Comparison of ENCODE assay signal across 21 mouse cellular contexts in genomic region chr4:41547086-41547485, GRCm38 (mm10). TPM values are rescaled to one million over a fixed set of nuclear protein-coding genes. Genes with fewer than 3 reads are reported as not detected.
A peak's percentile ranks its signal among the peaks of the same experiment; 100 is the strongest.
DNase-seq lines count a peak whose midpoint lies in the region; ATAC-seq lines count a peak whose summit lies in the region.
"Had no signal": no experiment of that assay in that cellular context is flagged by ENCODE, and none has a peak within 500 bp of the region (broad histone marks: within the 10 kb centered on the region; RNA-seq: fewer than 3 reads in every experiment).

No protein-coding gene starts in this region.

- intact Hi-C loops in left cerebral cortex, postnatal 4 days (cut with DNase I) = no loop called here

- H3K9ac ChIP-seq in heart, embryonic 12.5 days = no peak overlapping the region
- H3K9ac ChIP-seq: forebrain, embryonic 13.5 days; forebrain, postnatal 0 days; hindbrain, embryonic 13.5 days; kidney, embryonic 15.5 days had no signal

- no peaks in the 10 kb centered on the region for H3K4me1 ChIP-seq in heart, embryonic 12.5 days (replicated peaks)
- H3K4me1 ChIP-seq: kidney, embryonic 15.5 days had no signal

- H3K27me3 ChIP-seq in heart, embryonic 12.5 days (replicated peaks) = no peaks in the 10 kb centered on the region
- H3K27me3 ChIP-seq: forebrain, embryonic 13.5 days; hindbrain, embryonic 13.5 days had no signal

- H3K4me3 ChIP-seq in heart, embryonic 12.5 days = no peak overlapping the region
- H3K4me3 ChIP-seq: embryonic facial prominence, embryonic 10.5 days; forebrain, embryonic 13.5 days; hindbrain, embryonic 13.5 days; kidney, embryonic 15.5 days had no signal

- H3K36me3 ChIP-seq in heart, embryonic 12.5 days = no peaks in the 10 kb centered on the region
- H3K36me3 ChIP-seq: embryonic facial prominence, embryonic 10.5 days; hindbrain, embryonic 13.5 days; kidney, embryonic 15.5 days had no signal

- no peaks in the 10 kb centered on the region for H3K9me3 ChIP-seq in heart, embryonic 12.5 days (replicated peaks)
- H3K9me3 ChIP-seq: embryonic facial prominence, embryonic 10.5 days; hindbrain, embryonic 13.5 days; kidney, embryonic 15.5 days had no signal

- H3K27ac ChIP-seq in heart, embryonic 12.5 days (ENCODE audit: poor library complexity, severe bottlenecking) = no peak overlapping the region
- H3K27ac ChIP-seq: embryonic facial prominence, embryonic 10.5 days; forebrain, embryonic 13.5 days; hindbrain, embryonic 13.5 days; kidney, embryonic 15.5 days had no signal

- DNase-seq in cerebellum, postnatal 10 days = peak; percentile 62 to 69
- peak; percentile 82 for DNase-seq in heart, adult 11 months
- peak; percentile 20 for DNase-seq in left cerebral cortex, postnatal 4 days
- no peak for DNase-seq in left cerebral cortex, adult 8-10 months (ENCODE audit: low spot score in 2 of 2)
- DNase-seq: adrenal gland, adult 2 months; adrenal gland, postnatal 25 days; forebrain, postnatal 0 days; gastrocnemius, postnatal 25 days; heart, adult 18-20 months; kidney, adult 2 months had no signal

- 59% methylated on average over 1 of the region's 1 CpGs for WGBS in heart, embryonic 12.5 days

- ATAC-seq in cerebellum, adult (ENCODE audit: insufficient number of reproducible peaks, low FRiP score, low TSS enrichment) = no peak
- ATAC-seq in heart, embryonic 12.5 days (ENCODE audit: insufficient number of reproducible peaks, low FRiP score) = no peak
- ATAC-seq: forebrain, embryonic 13.5 days; intestine, embryonic 16.5 days had no signal

- no peak overlapping the region for H3K4me2 ChIP-seq in heart, embryonic 12.5 days
- H3K4me2 ChIP-seq: forebrain, embryonic 13.5 days; heart, embryonic 11.5 days; hindbrain, embryonic 13.5 days; kidney, embryonic 15.5 days had no signal

RNA-seq across cellular contexts. Expression of gene Fam219a, which starts 22.3 kb away (rescaled TPM):
- polyA plus RNA-seq in heart, embryonic 12.5 days (2016; fragmentation: Nextera tagmentation; extraction: Ambion mirVana) = 2.2 and 2.6 TPM in 2 replicates
- total RNA-seq in left cerebral cortex, postnatal 4 days (2021) = 100 to 1,000 TPM; 146 to 159 TPM
- total RNA-seq in left cerebral cortex, adult 8-10 months (2022) = 100 to 1,000 TPM; 201 to 205 (median 202) TPM

RNA-seq across cellular contexts. Expression of gene Dnaic1, which starts 22.5 kb away (rescaled TPM):
- polyA plus RNA-seq in heart, embryonic 12.5 days (2016; fragmentation: Nextera tagmentation; extraction: Ambion mirVana) = 1.4 and 2.1 TPM in 2 replicates
- total RNA-seq in left cerebral cortex, postnatal 4 days (2021) = 1 to 10 TPM; 2.1 to 3.7 TPM
- 10 to 100 TPM in 1 of 4 experiments, 1 to 10 TPM in 3; 7.7 to 11.7 (median 9.6) TPM for total RNA-seq in left cerebral cortex, adult 8-10 months (2022)

RNA-seq across cellular contexts. Expression of gene 1110017D15Rik, which starts 30.0 kb away (rescaled TPM):
- not detected in 2 replicates for polyA plus RNA-seq in heart, embryonic 12.5 days (2016; fragmentation: Nextera tagmentation; extraction: Ambion mirVana)
- 10 to 100 TPM; 11.6 to 12.8 TPM for total RNA-seq in left cerebral cortex, postnatal 4 days (2021)
- total RNA-seq in left cerebral cortex, adult 8-10 months (2022) = 1 to 10 TPM; 2.7 to 5.7 (median 4.3) TPM
- total RNA-seq: ES-E14; gastrocnemius, adult 18-20 months; gastrocnemius, postnatal 25 days; heart, postnatal 25 days had no signal
- polyA plus RNA-seq: heart, embryonic 11.5 days; kidney, embryonic 15.5 days had no signal

RNA-seq across cellular contexts. Expression of gene AI464131, which starts 44.2 kb away (rescaled TPM):
- polyA plus RNA-seq in heart, embryonic 12.5 days (2016; fragmentation: Nextera tagmentation; extraction: Ambion mirVana) = 2.6 and 2.9 TPM in 2 replicates
- total RNA-seq in left cerebral cortex, postnatal 4 days (2021) = 10 to 100 TPM; 16.9 to 20.6 TPM
- total RNA-seq in left cerebral cortex, adult 8-10 months (2022) = 10 to 100 TPM; 20.9 to 26.5 (median 23.3) TPM

Comparison
In these comparisons a context has a peak if more than half of its experiments do, and no peak if none do; other contexts are left out.
1. DNase-seq: peak in cerebellum, postnatal 10 days (2 of 2), heart, adult 11 months (single experiment) and left cerebral cortex, postnatal 4 days (single experiment); none in left cerebral cortex, adult 8-10 months (0 of 2).